Mouse (Mus musculus) liver, embryonic 14.5 days (tissue): ENCODE results near the gene Gadl1. TPM values are rescaled to one million over a fixed set of nuclear protein-coding genes. Genes with fewer than 3 reads are reported as not detected.

ENCODE experiments used
- ATAC-seq: fragments of 200-750 bp; cut with Nextera tagmentation; 2 replicates; pipeline ENCODE4 v1.8.0; 2017; ENCODE audit warnings: moderate number of reproducible peaks, mild to moderate bottlenecking, moderate library complexity; ENCODE audit not compliant: insufficient read depth
- DNase-seq, 3 experiments: peaks; one replicate each; pipeline ENCODE4 v3.0.0-alpha.2; 2012 to 2013; ENCODE audit warnings: low read depth in 3 of 3, low spot score in 3 of 3
- H3K27ac ChIP-seq: fragments of 300-500 bp; sonication (generic); 2 replicates; pipeline ENCODE4 v1.5.1; 2014; ENCODE audit warnings: moderate library complexity, mild to moderate bottlenecking, control low read depth, inconsistent platforms
- H3K27me3 ChIP-seq: fragments of 300-500 bp; sonication (generic); 2 replicates; pipeline ENCODE4 v1.6.1; 2014; ENCODE audit warnings: mild to moderate bottlenecking, low read length, moderate library complexity; ENCODE audit not compliant: control insufficient read depth, insufficient read depth
- H3K36me3 ChIP-seq: fragments of 300-500 bp; sonication (generic); replicated peaks from 2 replicates; pipeline ENCODE4 v1.6.1; 2014; ENCODE audit warnings: low read depth; ENCODE audit not compliant: control insufficient read depth, insufficient read depth
- H3K4me1 ChIP-seq, 2 experiments: fragments of 200-500 bp in 1 of 2; fragments of 300-500 bp in 1 of 2; sonication (generic) in 1 of 2; replicated peaks; 2 replicates each; pipeline ENCODE4 v1.6.1; 2012 to 2014; ENCODE audit warnings: antibody characterized with exemption in 1 of 2, inconsistent platforms in 1 of 2, low read length in 1 of 2; ENCODE audit not compliant: control insufficient read depth in 2 of 2, insufficient read depth in 2 of 2
- H3K4me2 ChIP-seq: fragments of 300-500 bp; sonication (generic); 2 replicates; pipeline ENCODE4 v1.6.1; 2014; ENCODE audit warnings: low read depth, mild to moderate bottlenecking, control low read depth, moderate library complexity
- H3K4me3 ChIP-seq, 2 experiments: fragments of 200-500 bp in 1 of 2; fragments of 300-500 bp in 1 of 2; sonication (generic) in 1 of 2; 2 replicates each; pipeline ENCODE4 v1.5.1; 2012 to 2014; ENCODE audit warnings: low read depth in 2 of 2, low read length in 2 of 2, mild to moderate bottlenecking in 2 of 2, control low read depth in 1 of 2, inconsistent platforms in 1 of 2, moderate library complexity in 1 of 2; ENCODE audit not compliant: insufficient read depth in 1 of 2
- H3K9ac ChIP-seq: fragments of 300-500 bp; sonication (generic); replicated peaks from 2 replicates; pipeline ENCODE4 v1.6.1; 2014; ENCODE audit warnings: mild to moderate bottlenecking, control low read depth, moderate library complexity
- H3K9me3 ChIP-seq: fragments of 300-500 bp; sonication (generic); 2 replicates; pipeline ENCODE4 v1.6.1; 2016; ENCODE audit warnings: low read length, mixed read lengths; ENCODE audit not compliant: control insufficient read depth
- CTCF ChIP-seq: IDR thresholded peaks from 2 replicates; pipeline ENCODE4 v1.5.1; 2016; ENCODE audit warnings: antibody characterized with exemption, low read depth, control low read depth
- EP300 ChIP-seq: IDR thresholded peaks from 2 replicates; pipeline ENCODE4 v1.6.1; 2016; ENCODE audit warnings: antibody characterized with exemption, low read depth
- WGBS: fragments of 180-500 bp; shearing (Covaris S2); extraction: QIAGEN DNeasy Blood & Tissue Kit; methylation state at CpG from one replicate; pipeline ENCODE4 v1.1.7; 2014; ENCODE audit not compliant: insufficient replicate concordance; 5-methylcytosine and 5-hydroxymethylcytosine counted together
- polyA plus RNA-seq, 2 experiments: library from polyadenylated mRNA; depleted of rRNA in 1 of 2; stranded (reverse) in 1 of 2; unstranded in 1 of 2; fragments of >200 nt; fragmentation: Nextera tagmentation in 1 of 2; extraction: Ambion mirVana in 1 of 2; gene quantifications; 2 replicates each; pipeline versions ENCODE4 v1.2.1 to v1.2.3; 2012 to 2014

Gadl1 gene
- polyA plus RNA-seq, 2 experiments, result 0.23 TPM; not detected in 1

- TF ChIP-seq EP300 (no peak), CTCF (no peak)
- Histone ChIP-seq H3K36me3 (no peaks in the 10 kb centered on the region), H3K4me2 (no peak overlapping the region), H3K27me3 (no peaks in the 10 kb centered on the region), H3K9ac (no peak overlapping the region), H3K9me3 (no peaks in the 10 kb centered on the region), H3K4me1 (0 out of 4 replicates have a peak, but pooled peaks cover 0 to 2% of the 10 kb centered on the region in 2 experiments), H3K27ac (no peak overlapping the region), H3K4me3 (no peak overlapping the region)
- ATAC-seq (no peak), DNase-seq (no peak)
- WGBS, result 56% methylated on average over 6 of the region's 6 CpGs
Measured at GRCm38 (mm10) chr9:116122544-116122943, 213.3 kb downstream of the Gadl1 start.

DNA sequence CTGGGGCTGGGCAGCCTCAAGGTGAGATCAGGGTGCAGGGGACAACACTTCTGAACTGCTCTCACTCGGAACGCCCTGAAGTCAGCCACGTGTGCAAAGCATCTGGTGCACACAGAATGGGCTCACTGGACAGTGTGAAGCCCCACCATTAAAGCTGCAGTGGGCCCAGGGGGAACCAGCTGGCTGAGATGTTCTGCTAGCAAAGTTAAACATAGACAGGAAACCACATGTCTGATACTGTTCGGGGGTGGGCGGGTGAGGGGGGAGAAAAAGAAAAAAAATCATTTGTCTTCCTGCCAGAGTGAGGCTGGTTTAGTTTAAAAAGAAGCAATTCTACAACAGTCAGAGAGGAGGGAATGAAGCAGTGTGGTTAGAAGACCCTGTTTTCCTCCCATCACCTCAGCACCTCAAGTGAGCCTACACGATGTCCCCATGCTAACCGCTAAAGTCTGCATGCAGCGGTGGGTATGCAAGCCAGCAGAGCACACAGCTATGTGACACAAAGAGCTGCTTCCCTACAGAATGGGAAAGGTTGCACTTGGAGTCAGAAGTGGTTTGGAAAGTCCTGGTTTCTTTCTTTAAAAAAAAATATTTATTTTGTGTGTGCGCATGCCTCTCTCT is 213.8 kb downstream of the Gadl1 start:
- TF ChIP-seq EP300, result no peak
- no peak for TF ChIP-seq CTCF
- H3K9ac ChIP-seq, result no peak overlapping the region
- no peaks in the 10 kb centered on the region for H3K36me3 ChIP-seq
- H3K27me3 ChIP-seq, result no peaks in the 10 kb centered on the region
- no peak overlapping the region for H3K4me3 ChIP-seq
- 16% methylated on average over 9 of the region's 9 CpGs for WGBS
- H3K4me1 ChIP-seq, result 0 out of 4 replicates have a peak, but pooled peaks cover 0 to 2% of the 10 kb centered on the region in 2 experiments
- no peaks in the 10 kb centered on the region for H3K9me3 ChIP-seq
- ATAC-seq (no peak), DNase-seq (no peak)
- H3K27ac ChIP-seq, result no peak overlapping the region
- no peak overlapping the region for H3K4me2 ChIP-seq
